Mouse (Mus musculus): ENCODE results near the gene Igf2bp2.

GRCm38 (mm10) chr16:22118716-22119501, 44.2 kb downstream of the Igf2bp2 start:
- TF ChIP-seq POLR2A (IDR thresholded peaks at IDR 0.05; ENCODE audit: control insufficient read depth, low read depth, low read length) (no peak), CTCF (IDR thresholded peaks at IDR 0.05; ENCODE audit: control insufficient read depth, insufficient read depth, insufficient replicate concordance, low read depth, low read length) (no peak)

All from testis, adult 2 months (tissue).